Mouse (Mus musculus): ENCODE results near the gene Mrpl30. TPM values are rescaled to one million over a fixed set of nuclear protein-coding genes. Genes with fewer than 3 reads are reported as not detected.

Gene Mrpl30
- polyA plus RNA-seq, 1 experiment = 181 TPM

GRCm38 (mm10) chr1:37868640-37869039 lies 21.6 kb upstream of the Mrpl30 start:
- Histone ChIP-seq H3K36me3 (ENCODE audit: control insufficient read depth, insufficient read depth) (no peaks in the 10 kb centered on the region), H3ac (ENCODE audit: control insufficient read depth, insufficient read length) (no peak overlapping the region), H3K4me3 (no peak overlapping the region), H3K27me3 (ENCODE audit: control insufficient read depth, insufficient read depth, insufficient read length) (no peaks in the 10 kb centered on the region), H3K4me2 (ENCODE audit: low read depth) (peak overlapping the region; percentile 50), H3K79me2 (ENCODE audit: control insufficient read depth, insufficient read depth) (no peaks in the 10 kb centered on the region)
- TF ChIP-seq MYOD1 (IDR thresholded peaks at IDR 0.05; ENCODE audit: control insufficient read depth in 1 of 3, insufficient read length in 2 of 3, low read depth in 2 of 3) = no peak
- TF ChIP-seq MYOG (IDR thresholded peaks at IDR 0.05; ENCODE audit: control insufficient read depth in 1 of 3, insufficient read depth in 1 of 3, insufficient read length in 2 of 3, low read depth in 2 of 3) = no peak

DNA sequence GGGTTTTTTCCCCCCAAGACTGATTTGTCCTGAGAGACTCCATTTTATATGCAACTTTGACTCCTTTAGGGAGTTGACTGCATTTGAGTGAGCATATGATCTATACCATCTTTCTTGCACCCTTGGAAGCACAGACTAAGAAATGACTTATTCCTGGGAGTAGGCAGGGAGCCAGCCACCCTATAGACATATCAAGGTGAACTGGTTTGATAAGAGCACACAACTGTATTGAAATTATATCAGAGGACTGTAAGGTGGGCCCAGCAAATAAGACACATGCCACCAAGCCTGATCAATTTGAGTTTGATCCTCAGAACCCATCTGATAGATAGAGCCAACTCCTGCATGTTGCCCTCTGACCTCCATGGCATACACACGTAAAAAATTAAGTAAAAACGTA lies 20.9 kb upstream of the Mrpl30 start:
- TF ChIP-seq TCF3 (IDR thresholded peaks at IDR 0.05; ENCODE audit: insufficient read length, low read depth) (no peak), SRF (IDR thresholded peaks at IDR 0.05; ENCODE audit: control insufficient read depth, insufficient read length, low read depth) (no peak), MAX (IDR thresholded peaks at IDR 0.05; ENCODE audit: low read depth) (no peak), MYOD1 (IDR thresholded peaks at IDR 0.05; ENCODE audit: control insufficient read depth in 1 of 3, insufficient read length in 2 of 3, low read depth in 2 of 3) (no peak), USF1 (IDR thresholded peaks at IDR 0.05; ENCODE audit: low read depth) (no peak), POLR2AphosphoS2 (IDR thresholded peaks at IDR 0.05; ENCODE audit: insufficient read length, low read depth) (no peak), MYOG (IDR thresholded peaks at IDR 0.05; ENCODE audit: control insufficient read depth in 1 of 3, insufficient read depth in 1 of 3, insufficient read length in 2 of 3, low read depth in 2 of 3) (no peak), REST (IDR thresholded peaks at IDR 0.05; ENCODE audit: insufficient read depth, insufficient read length) (no peak), E2F4 (IDR thresholded peaks at IDR 0.05; ENCODE audit: insufficient read depth) (no peak), TCF12 (IDR thresholded peaks at IDR 0.05; ENCODE audit: insufficient read depth, poor library complexity, severe bottlenecking) (no peak), CEBPB (IDR thresholded peaks at IDR 0.05; ENCODE audit: insufficient read depth, poor library complexity, severe bottlenecking) (no peak), POLR2A (IDR thresholded peaks at IDR 0.05; ENCODE audit: insufficient read length, low read depth) (no peak)
- Histone ChIP-seq H3K4me3 (no peak overlapping the region), H3K79me2 (ENCODE audit: control insufficient read depth, insufficient read depth) (no peaks in the 10 kb centered on the region), H3K27me3 (ENCODE audit: control insufficient read depth, insufficient read depth, insufficient read length) (no peaks in the 10 kb centered on the region), H3K4me2 (ENCODE audit: low read depth) (peak overlapping the region; percentile 50), H3K36me3 (ENCODE audit: control insufficient read depth, insufficient read depth) (no peaks in the 10 kb centered on the region), H3ac (ENCODE audit: control insufficient read depth, insufficient read length) (no peak overlapping the region)

DNA sequence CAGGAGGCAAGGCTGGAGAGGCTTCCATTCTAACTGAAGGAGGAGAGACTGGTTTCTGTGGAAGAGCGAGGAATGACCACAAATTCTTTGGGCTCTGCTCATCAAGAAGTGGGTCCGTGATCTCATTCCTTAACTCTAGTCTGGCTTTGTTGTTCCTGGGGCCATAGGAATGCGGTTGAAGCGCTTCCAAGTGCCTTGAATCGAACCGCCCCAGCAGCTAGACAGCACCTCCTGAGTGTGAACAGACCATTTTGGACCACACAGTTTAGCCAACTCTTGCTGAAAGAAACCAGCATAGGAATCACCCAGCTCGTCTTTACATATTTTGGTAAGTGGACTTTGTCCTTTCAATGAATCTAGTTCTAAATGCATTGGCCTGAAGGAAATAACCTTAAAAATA lies 18.6 kb upstream of the Mrpl30 start, which contains the start of gene Lipt1:
TSS of gene Lipt1 (plus strand) at position 35 of the 400 bp plus-strand sequence.
- peaks cover 17% of the 10 kb centered on the region for H3K36me3 ChIP-seq (ENCODE audit: control insufficient read depth, insufficient read depth)
- peak within 1 kb of the TSS; percentile 57 for H3ac ChIP-seq (ENCODE audit: control insufficient read depth, insufficient read length)
- H3K4me3 ChIP-seq = peak within 1 kb of the TSS; percentile 42
- no peaks in the 10 kb centered on the region for H3K79me2 ChIP-seq (ENCODE audit: control insufficient read depth, insufficient read depth)
- peak within 1 kb of the TSS; percentile 81 for H3K4me2 ChIP-seq (ENCODE audit: low read depth)
- TF ChIP-seq E2F4 (IDR thresholded peaks at IDR 0.05; ENCODE audit: insufficient read depth) = no peak
- TF ChIP-seq CEBPB (IDR thresholded peaks at IDR 0.05; ENCODE audit: insufficient read depth, poor library complexity, severe bottlenecking) = no peak
- TF ChIP-seq TCF3 (IDR thresholded peaks at IDR 0.05; ENCODE audit: insufficient read length, low read depth) = no peak
- TF ChIP-seq SRF (IDR thresholded peaks at IDR 0.05; ENCODE audit: control insufficient read depth, insufficient read length, low read depth) = no peak
- no peak for TF ChIP-seq POLR2AphosphoS2 (IDR thresholded peaks at IDR 0.05; ENCODE audit: insufficient read length, low read depth)
- TF ChIP-seq MYOD1 (IDR thresholded peaks at IDR 0.05; ENCODE audit: control insufficient read depth in 1 of 3, insufficient read length in 2 of 3, low read depth in 2 of 3) = no peak
- no peak for TF ChIP-seq TCF12 (IDR thresholded peaks at IDR 0.05; ENCODE audit: insufficient read depth, poor library complexity, severe bottlenecking)
- TF ChIP-seq USF1 (IDR thresholded peaks at IDR 0.05; ENCODE audit: low read depth) = no peak
- TF ChIP-seq MAX (IDR thresholded peaks at IDR 0.05; ENCODE audit: low read depth) = no peak
- TF ChIP-seq REST (IDR thresholded peaks at IDR 0.05; ENCODE audit: insufficient read depth, insufficient read length) = no peak
- TF ChIP-seq MYOG (IDR thresholded peaks at IDR 0.05; ENCODE audit: control insufficient read depth in 1 of 3, insufficient read depth in 1 of 3, insufficient read length in 2 of 3, low read depth in 2 of 3) = no peak
- no peak for TF ChIP-seq POLR2A (IDR thresholded peaks at IDR 0.05; ENCODE audit: insufficient read length, low read depth)
- no peaks in the 10 kb centered on the region for H3K27me3 ChIP-seq (ENCODE audit: control insufficient read depth, insufficient read depth, insufficient read length)

- TF ChIP-seq TCF12 (IDR thresholded peaks at IDR 0.05; ENCODE audit: insufficient read depth, poor library complexity, severe bottlenecking) (no peak), MYOG (IDR thresholded peaks at IDR 0.05; ENCODE audit: control insufficient read depth in 1 of 3, insufficient read depth in 1 of 3, insufficient read length in 2 of 3, low read depth in 2 of 3) (no peak), MYOD1 (IDR thresholded peaks at IDR 0.05; ENCODE audit: control insufficient read depth in 1 of 3, insufficient read length in 2 of 3, low read depth in 2 of 3) (no peak), MAX (IDR thresholded peaks at IDR 0.05; ENCODE audit: low read depth) (no peak), POLR2AphosphoS2 (IDR thresholded peaks at IDR 0.05; ENCODE audit: insufficient read length, low read depth) (peak; percentile 16), REST (IDR thresholded peaks at IDR 0.05; ENCODE audit: insufficient read depth, insufficient read length) (no peak), POLR2A (IDR thresholded peaks at IDR 0.05; ENCODE audit: insufficient read length, low read depth) (peak; percentile 66), E2F4 (IDR thresholded peaks at IDR 0.05; ENCODE audit: insufficient read depth) (no peak), TCF3 (IDR thresholded peaks at IDR 0.05; ENCODE audit: insufficient read length, low read depth) (no peak), SRF (IDR thresholded peaks at IDR 0.05; ENCODE audit: control insufficient read depth, insufficient read length, low read depth) (no peak), CEBPB (IDR thresholded peaks at IDR 0.05; ENCODE audit: insufficient read depth, poor library complexity, severe bottlenecking) (no peak), USF1 (IDR thresholded peaks at IDR 0.05; ENCODE audit: low read depth) (no peak)
- H3K4me3 ChIP-seq = peak overlapping the region; percentile 42
- peak overlapping the region; percentile 81 for H3K4me2 ChIP-seq (ENCODE audit: low read depth)
- peak overlapping the region; percentile 57 for H3ac ChIP-seq (ENCODE audit: control insufficient read depth, insufficient read length)
- peaks cover 24% of the 10 kb centered on the region for H3K36me3 ChIP-seq (ENCODE audit: control insufficient read depth, insufficient read depth)
- H3K79me2 ChIP-seq (ENCODE audit: control insufficient read depth, insufficient read depth) = no peaks in the 10 kb centered on the region
- no peaks in the 10 kb centered on the region for H3K27me3 ChIP-seq (ENCODE audit: control insufficient read depth, insufficient read depth, insufficient read length)
Measured at GRCm38 (mm10) chr1:37872131-37873067, 17.9 kb upstream of the Mrpl30 start.

All from myocyte (in vitro differentiated cells).